Mouse (Mus musculus): ENCODE measurements at regions not wholly inside any gene's neighbourhood (a gene's known extent, or its start where the extent isn't known, plus 50 kb on each side); places are given as distances from the start of the nearest gene placed in this dataset.

GRCm38 (mm10) chr17:83160296-83160695 is 54.8 kb upstream of the Pkdcc start:
- TF ChIP-seq CTCF (IDR thresholded peaks at IDR 0.05) (no peak), EP300 (IDR thresholded peaks at IDR 0.05; ENCODE audit: insufficient read depth, low read depth, low read length) (no peak), POLR2A (IDR thresholded peaks at IDR 0.05; ENCODE audit: insufficient read depth, low read depth, low read length) (no peak)
